Mouse (Mus musculus): ENCODE data around the gene Ift140.

GRCm38 (mm10) chr17:25111739-25112422 is 96.0 kb downstream of the Ift140 start:
- no peak for TF ChIP-seq CTCF (IDR thresholded peaks at IDR 0.05; ENCODE audit: low read depth)
- no peak for TF ChIP-seq EP300 (IDR thresholded peaks at IDR 0.05; ENCODE audit: low read depth)

Data from liver, postnatal 0 days (tissue).